Mouse (Mus musculus) lung, adult 2 months (tissue): Measurements from ENCODE around the gene Cpn1.

Experiments used
- CTCF ChIP-seq: fragments of 200-500 bp; IDR thresholded peaks from 2 replicates; pipeline ENCODE4 v1.5.1; 2011; ENCODE audit warnings: mild to moderate bottlenecking, low read length, control low read depth; ENCODE audit not compliant: insufficient read depth
- POLR2A ChIP-seq: fragments of 200-500 bp; IDR thresholded peaks from 2 replicates; pipeline ENCODE4 v1.6.1; 2011; ENCODE audit warnings: low read depth, mild to moderate bottlenecking, control low read depth, low read length, borderline replicate concordance; ENCODE audit errors: extremely low read depth

- TF ChIP-seq POLR2A (no peak), CTCF (no peak)
Observed at GRCm38 (mm10) chr19:43939769-43940689, 46.3 kb downstream of the Cpn1 start, which contains the start of gene Dnmbp.
